Mouse (Mus musculus) frontal cortex, postnatal 25 days (tissue): ENCODE data around the gene Ccdc51.

Source experiments
- DNase-seq, 2 experiments: peaks; one replicate each; pipeline ENCODE4 v3.0.0; 2022; ENCODE audit warnings: low spot score in 2 of 2

Ccdc51 gene

GRCm38 (mm10) chr9:109082124-109082800 lies at the start of gene Ccdc51, which contains the start of gene Tma7:
Ccdc51 (plus strand) TSS chr9:109082493.
Tma7 (minus strand) TSS chr9:109082587.
- peak; percentile 67 to 80 for DNase-seq

GRCm38 (mm10) chr9:109038086-109038895 lies 44.0 kb upstream of the Ccdc51 start, which contains the start of gene Shisa5:
Shisa5 (plus strand) TSS chr9:109038565.
- DNase-seq, result no peak

- no peak for DNase-seq
Measured at GRCm38 (mm10) chr9:109038901-109039364, 43.4 kb upstream of the Ccdc51 start.

GRCm38 (mm10) chr9:109039681-109040080 lies 42.6 kb upstream of the Ccdc51 start:
- no peak for DNase-seq

- no peak for DNase-seq
Measured at GRCm38 (mm10) chr9:109040216-109040615, 42.1 kb upstream of the Ccdc51 start.

DNA sequence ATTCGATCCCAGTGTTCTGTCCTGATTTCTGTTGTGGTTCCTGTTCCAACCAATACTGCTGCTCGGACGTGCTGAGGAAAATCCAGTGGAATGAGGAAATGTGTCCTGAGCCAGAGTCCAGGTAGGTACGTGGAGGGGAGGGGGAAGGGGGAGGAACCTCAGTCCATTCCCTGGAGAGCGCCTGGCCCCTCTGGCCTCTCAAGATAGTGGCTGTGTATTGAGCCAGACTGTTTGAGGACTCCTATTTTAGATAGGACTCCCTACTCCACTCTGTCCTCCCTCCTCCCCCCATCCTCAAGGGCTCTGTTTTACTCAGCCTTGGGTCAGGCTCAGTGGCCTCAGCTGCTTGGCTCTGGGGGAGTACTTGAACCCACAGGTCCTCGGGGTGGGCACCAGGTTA lies 41.4 kb upstream of the Ccdc51 start:
- no peak for DNase-seq

DNA sequence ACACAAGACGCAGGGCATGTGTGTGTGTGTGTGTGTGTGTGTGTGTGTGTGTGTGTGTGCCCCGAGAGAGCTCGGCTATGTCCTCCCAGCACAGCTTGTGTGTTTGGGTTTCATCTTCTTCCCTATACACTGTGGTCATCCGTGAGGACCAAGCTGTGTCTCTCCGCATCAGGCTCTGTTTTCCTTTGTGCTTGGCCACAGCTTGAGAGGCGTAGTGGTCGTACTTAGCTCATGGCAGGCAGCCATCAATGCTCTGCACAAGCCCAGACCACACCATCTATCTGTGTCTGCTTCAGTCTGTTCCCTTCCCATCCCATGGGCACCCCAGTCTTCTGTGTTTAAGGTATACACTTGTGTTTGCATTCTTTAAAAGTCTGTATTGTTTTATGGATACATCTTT lies 40.9 kb upstream of the Ccdc51 start:
- no peak for DNase-seq

- DNase-seq, result no peak
Measured at GRCm38 (mm10) chr9:109046306-109046705, 36.0 kb upstream of the Ccdc51 start.

DNA sequence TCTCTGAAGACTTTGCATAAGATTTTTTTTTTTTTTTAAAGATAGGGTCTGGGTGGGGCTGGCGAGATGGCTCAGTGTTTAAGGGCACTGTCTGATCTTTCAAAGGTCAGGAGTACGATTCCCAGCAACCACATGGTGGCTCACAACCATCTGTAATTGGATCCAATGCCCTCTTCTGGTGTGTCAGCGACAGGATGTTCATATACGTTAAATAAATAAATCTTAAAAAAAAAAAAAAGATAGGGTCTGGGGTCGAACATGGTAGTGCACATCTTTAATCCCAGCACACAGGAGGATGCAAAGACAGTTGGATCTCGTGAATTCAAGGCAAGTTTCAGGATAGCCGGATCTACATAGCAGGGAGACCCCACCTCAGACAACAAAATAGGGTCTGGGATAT lies 33.0 kb upstream of the Ccdc51 start:
- no peak for DNase-seq

- DNase-seq, result no peak
Measured at GRCm38 (mm10) chr9:109049996-109050673, 32.2 kb upstream of the Ccdc51 start.

- no peak for DNase-seq
Measured at GRCm38 (mm10) chr9:109050674-109050997, 31.7 kb upstream of the Ccdc51 start.

DNA sequence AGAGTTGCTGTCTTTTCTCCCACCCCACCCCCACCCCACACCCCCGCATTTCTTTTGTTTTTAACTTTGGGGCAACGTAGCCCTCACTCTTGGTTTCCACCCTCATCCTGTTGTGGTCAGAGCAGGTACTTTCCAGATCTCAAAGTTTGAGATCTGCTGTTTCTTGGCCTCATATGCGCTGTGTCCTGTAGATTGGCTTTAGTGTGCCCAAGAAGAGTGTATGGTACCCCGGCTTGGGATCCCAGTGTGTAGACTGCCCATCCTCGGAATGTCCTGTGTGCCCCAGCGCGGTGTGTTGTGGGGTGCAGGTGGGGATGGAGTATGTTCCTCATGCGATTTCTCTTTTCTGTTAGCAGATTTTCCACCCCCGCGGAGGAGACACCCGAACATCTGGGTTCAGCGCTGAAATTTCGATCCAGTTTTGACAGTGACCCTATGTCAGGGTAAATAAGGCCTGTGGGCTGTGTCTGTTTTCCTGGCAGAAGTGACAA lies 31.2 kb upstream of the Ccdc51 start:
- DNase-seq, result no peak

DNA sequence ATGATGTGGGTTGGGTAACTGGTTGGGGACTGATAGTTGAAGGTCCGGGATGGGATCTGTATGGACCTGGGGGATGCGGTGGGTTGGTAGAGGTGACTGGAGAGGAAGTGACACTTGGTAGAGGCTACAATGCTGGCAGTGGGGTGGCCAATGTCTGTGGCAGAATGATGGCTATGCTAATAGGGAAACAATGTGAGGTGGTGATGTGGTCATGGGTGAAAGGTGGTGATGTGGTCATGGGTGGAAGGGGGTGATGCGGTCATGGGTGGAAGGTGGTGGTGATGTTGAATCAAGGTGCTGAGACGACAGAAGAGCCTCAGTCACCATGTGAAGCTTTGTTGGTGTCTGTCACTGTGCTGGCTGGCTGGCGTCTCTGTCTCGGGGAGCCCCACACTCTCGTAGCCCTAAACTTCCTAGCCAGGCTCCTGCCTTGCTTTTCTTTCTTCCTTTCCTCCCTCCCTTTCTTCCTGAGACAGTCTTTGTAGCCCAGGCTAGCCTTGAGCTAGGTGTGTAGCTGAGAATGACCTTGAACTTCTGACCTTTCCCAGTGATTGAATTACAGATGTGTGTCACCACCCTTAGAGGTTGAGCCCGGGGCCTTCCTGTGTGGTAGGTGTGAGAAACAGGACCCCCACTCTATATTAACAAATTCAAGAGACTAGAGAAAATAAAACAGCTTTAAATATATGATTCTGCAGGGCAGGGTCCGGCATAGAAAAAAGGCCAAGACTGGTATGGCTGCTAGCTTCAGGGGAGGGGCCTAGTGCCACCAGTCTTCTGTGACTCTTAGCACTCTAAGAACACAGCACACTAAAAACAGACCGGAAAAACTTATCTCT lies 30.4 kb upstream of the Ccdc51 start:
- no peak for DNase-seq

DNA sequence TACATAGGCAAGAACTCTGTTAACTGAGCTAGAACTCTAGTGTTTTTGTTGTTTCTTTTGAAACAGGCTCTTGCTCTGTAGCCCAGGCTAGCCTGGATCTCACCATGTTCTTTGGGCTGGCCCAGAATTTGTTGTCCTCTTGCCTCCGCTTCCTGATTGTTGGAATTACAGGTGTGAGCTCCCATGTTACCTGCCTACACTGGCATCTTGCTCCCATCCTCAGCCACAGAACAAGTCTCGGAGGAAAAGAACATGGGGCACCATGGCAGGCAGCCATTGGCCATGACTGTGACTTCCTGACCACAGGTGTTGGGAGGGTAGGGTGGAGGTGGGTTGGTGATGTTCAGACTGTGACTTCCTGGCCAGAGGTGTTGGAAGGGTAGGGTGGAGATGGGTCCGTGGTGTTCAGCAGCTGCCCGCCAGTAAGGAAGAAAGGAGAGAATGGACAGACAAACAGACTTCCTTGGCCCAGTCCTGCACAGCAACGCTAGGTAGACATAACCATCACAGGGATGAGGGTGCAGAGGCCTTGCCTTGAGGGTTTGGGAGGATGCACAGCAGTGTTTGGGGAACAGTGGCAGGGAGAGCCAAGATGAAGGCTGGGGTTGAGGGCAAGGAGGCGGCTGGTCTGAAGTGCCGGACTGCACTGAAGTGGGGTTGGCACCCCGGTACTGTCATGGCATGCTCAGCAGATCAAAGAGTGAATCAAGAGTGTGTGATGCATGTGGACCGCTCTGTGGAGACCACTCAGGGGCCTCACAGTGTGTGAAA lies 29.6 kb upstream of the Ccdc51 start:
- DNase-seq, result no peak

- no peak for DNase-seq
Measured at GRCm38 (mm10) chr9:109053366-109053765, 28.9 kb upstream of the Ccdc51 start.

GRCm38 (mm10) chr9:109053851-109054250 lies 28.4 kb upstream of the Ccdc51 start:
- no peak for DNase-seq

DNA sequence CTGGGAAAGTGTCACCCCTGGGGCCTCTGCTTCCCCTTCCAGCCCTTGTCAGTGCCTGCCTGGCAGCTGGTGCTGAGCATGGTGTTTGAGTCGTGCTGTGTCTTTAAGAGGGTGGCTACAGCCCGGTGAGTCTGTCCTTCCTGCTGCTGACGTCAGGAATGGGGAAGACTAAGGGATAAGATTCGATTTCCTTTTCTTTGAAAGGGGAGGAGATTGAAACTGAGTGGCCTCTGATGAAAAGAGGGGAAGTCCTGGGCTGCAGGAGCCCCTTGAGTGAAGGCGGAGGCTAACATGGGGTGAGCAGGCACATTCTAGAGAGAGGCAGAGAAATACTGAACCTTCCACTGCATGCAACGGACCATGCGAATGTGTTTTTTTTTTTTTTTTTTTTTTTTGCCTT lies 27.6 kb upstream of the Ccdc51 start:
- DNase-seq, result peak in 1 of 2 experiments; percentile 60

GRCm38 (mm10) chr9:109055271-109056030 lies 26.8 kb upstream of the Ccdc51 start:
- DNase-seq, result no peak

- DNase-seq, result no peak
Measured at GRCm38 (mm10) chr9:109056081-109056690, 26.1 kb upstream of the Ccdc51 start.
